Mouse (Mus musculus): ENCODE data around the gene Cul5.

DNA sequence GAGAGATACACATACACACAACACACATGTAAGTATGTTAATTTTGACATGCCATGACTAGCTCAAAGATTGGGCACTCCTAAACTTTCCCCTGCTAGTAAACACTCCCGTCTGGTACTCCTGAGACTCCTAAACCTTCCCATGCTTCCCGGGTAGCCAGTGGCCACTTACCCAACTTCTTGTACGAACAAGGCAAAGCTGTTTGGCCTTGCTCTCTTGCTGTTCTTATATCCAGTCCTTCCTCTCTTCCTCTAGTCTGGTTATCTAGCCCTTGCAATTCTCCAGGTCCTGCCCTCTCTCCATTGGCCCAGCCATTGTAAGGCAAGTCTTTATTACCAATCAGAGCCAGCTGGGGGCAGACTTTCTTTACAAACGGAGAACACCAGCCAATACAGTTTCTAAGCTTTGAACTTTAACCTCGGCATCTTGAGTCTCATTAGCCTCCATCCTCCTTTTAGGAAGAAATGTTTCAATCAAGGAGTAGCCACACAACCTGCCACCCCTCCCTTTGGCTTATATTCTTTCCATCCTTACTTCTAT lies at the start of gene Cul5:
- no peak for TF ChIP-seq POLR2A (IDR thresholded peaks at IDR 0.05; ENCODE audit: control insufficient read depth, extremely low read depth, insufficient read depth, low read length, poor library complexity)
- TF ChIP-seq CTCF (IDR thresholded peaks at IDR 0.05; ENCODE audit: borderline replicate concordance, control insufficient read depth, extremely low read depth, insufficient read depth, low read length, poor library complexity), result no peak
